In genomic region chr4:110125067-110125784, GRCm38 (mm10) we compare ENCODE assay signal across 18 mouse cellular contexts.
DNase-seq lines count a peak whose midpoint lies in the region; ATAC-seq lines count a peak whose summit lies in the region.
"Had no signal": no experiment of that assay in that cellular context is flagged by ENCODE, and none has a peak within 500 bp of the region (broad histone marks: within the 10 kb centered on the region; RNA-seq: fewer than 3 reads in every experiment).

No protein-coding gene starts in this region.

- no peaks in the 10 kb centered on the region for H3K27me3 ChIP-seq in hindbrain, embryonic 12.5 days
- H3K27me3 ChIP-seq in hindbrain, embryonic 16.5 days (replicated peaks; ENCODE audit: control insufficient read depth, insufficient read depth, low read length): no peaks in the 10 kb centered on the region
- no peaks in the 10 kb centered on the region for H3K27me3 ChIP-seq in limb, embryonic 11.5 days (ENCODE audit: control insufficient read depth, insufficient read depth, low read length)
- H3K27me3 ChIP-seq: forebrain, embryonic 15.5 days; heart, embryonic 15.5 days; hindbrain, embryonic 15.5 days; liver, embryonic 12.5 days had no signal

- H3K36me3 ChIP-seq in hindbrain, embryonic 12.5 days: no peaks in the 10 kb centered on the region
- no peaks in the 10 kb centered on the region for H3K36me3 ChIP-seq in hindbrain, embryonic 16.5 days (ENCODE audit: control insufficient read depth, insufficient read depth, low read length)
- no peaks in the 10 kb centered on the region for H3K36me3 ChIP-seq in limb, embryonic 11.5 days (ENCODE audit: control insufficient read depth, insufficient read depth, low read length)
- H3K36me3 ChIP-seq: forebrain, embryonic 15.5 days; heart, embryonic 15.5 days; hindbrain, embryonic 15.5 days; liver, embryonic 12.5 days had no signal

- no peak overlapping the region for H3K4me3 ChIP-seq in hindbrain, embryonic 12.5 days
- no peak overlapping the region for H3K4me3 ChIP-seq in hindbrain, embryonic 16.5 days (ENCODE audit: low read length)
- H3K4me3 ChIP-seq in limb, embryonic 11.5 days (ENCODE audit: low read depth, low read length): no peak overlapping the region
- H3K4me3 ChIP-seq: forebrain, embryonic 15.5 days; heart, embryonic 15.5 days; hindbrain, embryonic 15.5 days; liver, embryonic 12.5 days had no signal

- no peaks in the 10 kb centered on the region for H3K9me3 ChIP-seq in hindbrain, embryonic 12.5 days (replicated peaks)
- H3K9me3 ChIP-seq in hindbrain, embryonic 16.5 days (ENCODE audit: control insufficient read depth, low read length): no peaks in the 10 kb centered on the region
- no peaks in the 10 kb centered on the region for H3K9me3 ChIP-seq in limb, embryonic 11.5 days (ENCODE audit: control insufficient read depth, low read length)
- H3K9me3 ChIP-seq: forebrain, embryonic 15.5 days; heart, embryonic 15.5 days; hindbrain, embryonic 15.5 days; liver, embryonic 12.5 days had no signal

- peak overlapping the region; percentile 60; the same call in 1 of the 2 replicates for H3K27ac ChIP-seq in hindbrain, embryonic 12.5 days
- no peak overlapping the region for H3K27ac ChIP-seq in hindbrain, embryonic 16.5 days (ENCODE audit: low read depth, low read length)
- no peak overlapping the region for H3K27ac ChIP-seq in limb, embryonic 11.5 days (replicated peaks; ENCODE audit: low read depth, low read length)
- H3K27ac ChIP-seq: forebrain, embryonic 15.5 days; heart, embryonic 15.5 days; hindbrain, embryonic 15.5 days; liver, embryonic 12.5 days had no signal

- intact Hi-C loops in left cerebral cortex, postnatal 10 days (cut with DNase I): no loop called here

- peaks cover 27% of the 10 kb centered on the region for H3K4me1 ChIP-seq in hindbrain, embryonic 12.5 days
- peaks cover 7% of the 10 kb centered on the region for H3K4me1 ChIP-seq in hindbrain, embryonic 16.5 days (ENCODE audit: control insufficient read depth, insufficient read depth, low read depth, low read length)
- peaks cover 18% of the 10 kb centered on the region for H3K4me1 ChIP-seq in limb, embryonic 11.5 days (ENCODE audit: control insufficient read depth, insufficient read depth, low read length)
- H3K4me1 ChIP-seq: heart, embryonic 15.5 days; liver, embryonic 12.5 days had no signal

- DNase-seq in ES-CJ7 (ENCODE audit: low read depth, low spot score): peak; percentile 28
- DNase-seq in embryo, embryonic 11 days: peak; percentile 45
- DNase-seq in limb, embryonic 11.5 days (ENCODE audit: low spot score): peak; percentile 54
- DNase-seq in left cerebral cortex, postnatal 10 days (ENCODE audit: extremely low spot score in 1 of 2, low spot score in 2 of 2): no peak
- DNase-seq in right cerebral cortex, postnatal 14 days: no peak
- no peak for DNase-seq in lung, adult 18-20 months
- DNase-seq: cerebellum, adult 11-12 months; cerebellum, postnatal 36 days; heart, adult 18-20 months; kidney, postnatal 14 days; lung, postnatal 14 days had no signal

- H3K9ac ChIP-seq in hindbrain, embryonic 12.5 days: no peak overlapping the region
- no peak overlapping the region for H3K9ac ChIP-seq in hindbrain, embryonic 16.5 days (ENCODE audit: low read depth, low read length)
- no peak overlapping the region for H3K9ac ChIP-seq in limb, embryonic 11.5 days (ENCODE audit: low read length)
- H3K9ac ChIP-seq: forebrain, embryonic 15.5 days; heart, embryonic 15.5 days; hindbrain, embryonic 15.5 days; liver, embryonic 12.5 days had no signal

- 28% methylated on average over 6 of the region's 6 CpGs for WGBS in hindbrain, embryonic 12.5 days
- 35% methylated on average over 6 of the region's 6 CpGs for WGBS in hindbrain, embryonic 16.5 days
- WGBS in limb, embryonic 11.5 days: 6% methylated on average over 6 of the region's 6 CpGs

- H3K4me2 ChIP-seq in hindbrain, embryonic 12.5 days (replicated peaks): no peak overlapping the region
- no peak overlapping the region for H3K4me2 ChIP-seq in hindbrain, embryonic 16.5 days (ENCODE audit: low read length)
- no peak overlapping the region for H3K4me2 ChIP-seq in limb, embryonic 11.5 days (ENCODE audit: low read depth, severe bottlenecking)
- H3K4me2 ChIP-seq: forebrain, embryonic 15.5 days; heart, embryonic 15.5 days; hindbrain, embryonic 15.5 days; liver, embryonic 12.5 days; midbrain, embryonic 11.5 days had no signal

- ATAC-seq in hindbrain, embryonic 12.5 days (ENCODE audit: low FRiP score): no peak
- ATAC-seq in hindbrain, embryonic 16.5 days: no peak
- ATAC-seq in limb, embryonic 11.5 days (ENCODE audit: insufficient number of reproducible peaks, low FRiP score, low TSS enrichment, low read depth): peak; percentile 42; the same call in 1 of the 2 replicates
- ATAC-seq: forebrain, embryonic 15.5 days; liver, embryonic 12.5 days had no signal

Comparison
In these comparisons a context has a peak if more than half of its experiments do, and no peak if none do; other contexts are left out.
1. DNase-seq: peak in ES-CJ7 (single experiment), embryo, embryonic 11 days (single experiment) and limb, embryonic 11.5 days (single experiment); none in left cerebral cortex, postnatal 10 days (0 of 2), right cerebral cortex, postnatal 14 days (single experiment) and lung, adult 18-20 months (0 of 2).